Mouse (Mus musculus): ENCODE measurements around the gene Irak3. TPM values are rescaled to one million over a fixed set of nuclear protein-coding genes. Genes with fewer than 3 reads are reported as not detected.
"Not testable (repeated sequence)": the region's sequence is repeated elsewhere in the genome, so short reads cannot be mapped to it uniquely, and the experiment has no call there.

The Irak3 gene
- polyA plus RNA-seq, 1 experiment, result 24.3 TPM

GRCm38 (mm10) chr10:120113980-120114379 is 88.0 kb downstream of the Irak3 start:
- Histone ChIP-seq H3K27me3 (ENCODE audit: control insufficient read depth, insufficient read depth, low read length) (no peaks in the 10 kb centered on the region), H3K4me3 (ENCODE audit: control insufficient read depth, low read depth, low read length) (no peak overlapping the region), H3K27ac (ENCODE audit: control insufficient read depth, insufficient read depth, low read depth, low read length) (no peak overlapping the region), H3K36me3 (ENCODE audit: control insufficient read depth, insufficient read depth, low read length) (no peaks in the 10 kb centered on the region), H3K4me1 (ENCODE audit: control insufficient read depth, insufficient read depth, low read length) (no peaks in the 10 kb centered on the region)
- TF ChIP-seq CTCF (IDR thresholded peaks at IDR 0.05; ENCODE audit: control insufficient read depth, insufficient read depth, insufficient replicate concordance, low read depth, low read length), result no peak
- TF ChIP-seq POLR2A (IDR thresholded peaks at IDR 0.05; ENCODE audit: control insufficient read depth, low read depth, low read length), result no peak

- not testable (repeated sequence) for H3K27ac ChIP-seq (ENCODE audit: control insufficient read depth, insufficient read depth, low read depth, low read length); H3K36me3 ChIP-seq (ENCODE audit: control insufficient read depth, insufficient read depth, low read length); H3K4me3 ChIP-seq (ENCODE audit: control insufficient read depth, low read depth, low read length)
Measured at GRCm38 (mm10) chr10:120113482-120113881, 88.4 kb downstream of the Irak3 start.

GRCm38 (mm10) chr10:120112507-120113396 is 89.2 kb downstream of the Irak3 start, which contains the start of gene Helb:
Gene Helb (minus strand): TSS chr10:120112987.
- no peaks in the 10 kb centered on the region for H3K36me3 ChIP-seq (ENCODE audit: control insufficient read depth, insufficient read depth, low read length)
- H3K4me1 ChIP-seq (ENCODE audit: control insufficient read depth, insufficient read depth, low read length), result no peaks in the 10 kb centered on the region
- peak within 1 kb of the TSS; percentile 88 for H3K4me3 ChIP-seq (ENCODE audit: control insufficient read depth, low read depth, low read length)
- H3K27me3 ChIP-seq (ENCODE audit: control insufficient read depth, insufficient read depth, low read length), result no peaks in the 10 kb centered on the region
- H3K27ac ChIP-seq (ENCODE audit: control insufficient read depth, insufficient read depth, low read depth, low read length), result peak within 1 kb of the TSS; percentile 50; the same call in 1 of the 2 replicates
- TF ChIP-seq CTCF (IDR thresholded peaks at IDR 0.05; ENCODE audit: control insufficient read depth, insufficient read depth, insufficient replicate concordance, low read depth, low read length) (no peak), POLR2A (IDR thresholded peaks at IDR 0.05; ENCODE audit: control insufficient read depth, low read depth, low read length) (0 out of 2 replicates have a peak, but pooled peaks have one; percentile 32)

More at GRCm38 (mm10) chr10:120113482-120113881, 88.4 kb downstream of the Irak3 start:
- H3K4me1 ChIP-seq (ENCODE audit: control insufficient read depth, insufficient read depth, low read length); H3K27me3 ChIP-seq (ENCODE audit: control insufficient read depth, insufficient read depth, low read length): not testable (repeated sequence)

- Histone ChIP-seq H3K27ac (ENCODE audit: control insufficient read depth, insufficient read depth, low read depth, low read length) (no peak overlapping the region), H3K36me3 (ENCODE audit: control insufficient read depth, insufficient read depth, low read length) (no peaks in the 10 kb centered on the region), H3K4me3 (ENCODE audit: control insufficient read depth, low read depth, low read length) (no peak overlapping the region), H3K27me3 (ENCODE audit: control insufficient read depth, insufficient read depth, low read length) (no peaks in the 10 kb centered on the region), H3K4me1 (ENCODE audit: control insufficient read depth, insufficient read depth, low read length) (no peaks in the 10 kb centered on the region)
- no peak for TF ChIP-seq CTCF (IDR thresholded peaks at IDR 0.05; ENCODE audit: control insufficient read depth, insufficient read depth, insufficient replicate concordance, low read depth, low read length)
- TF ChIP-seq POLR2A (IDR thresholded peaks at IDR 0.05; ENCODE audit: control insufficient read depth, low read depth, low read length), result no peak
Measured at GRCm38 (mm10) chr10:120111691-120112319, 90.1 kb downstream of the Irak3 start.

- H3K4me3 ChIP-seq (ENCODE audit: control insufficient read depth, low read depth, low read length), result no peak overlapping the region
- no peak overlapping the region for H3K27ac ChIP-seq (ENCODE audit: control insufficient read depth, insufficient read depth, low read depth, low read length)
- H3K4me1 ChIP-seq (ENCODE audit: control insufficient read depth, insufficient read depth, low read length), result no peaks in the 10 kb centered on the region
- TF ChIP-seq POLR2A (IDR thresholded peaks at IDR 0.05; ENCODE audit: control insufficient read depth, low read depth, low read length) (no peak), CTCF (IDR thresholded peaks at IDR 0.05; ENCODE audit: control insufficient read depth, insufficient read depth, insufficient replicate concordance, low read depth, low read length) (no peak)
- no peaks in the 10 kb centered on the region for H3K36me3 ChIP-seq (ENCODE audit: control insufficient read depth, insufficient read depth, low read length)
- H3K27me3 ChIP-seq (ENCODE audit: control insufficient read depth, insufficient read depth, low read length), result no peaks in the 10 kb centered on the region
Measured at GRCm38 (mm10) chr10:120100806-120101205, 101.1 kb downstream of the Irak3 start.

DNA sequence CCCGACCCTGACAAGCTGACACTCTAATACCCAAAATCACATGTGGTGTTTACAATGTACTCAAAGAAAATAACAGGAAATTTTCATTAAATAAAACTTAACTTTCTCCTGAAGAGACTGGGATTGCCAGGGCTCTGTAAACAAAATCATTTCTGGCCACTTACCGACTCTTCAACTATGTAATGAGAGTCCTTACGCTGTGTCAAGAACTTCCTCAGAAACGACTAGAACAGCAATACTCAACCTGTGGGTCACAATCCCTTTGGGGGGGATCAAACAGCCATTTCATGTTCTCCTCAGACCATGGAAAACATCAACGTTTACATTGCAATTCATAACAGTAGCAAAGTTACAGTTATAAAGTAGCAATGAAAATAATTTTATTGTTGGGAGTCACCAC is 104.4 kb downstream of the Irak3 start:
- no peak for TF ChIP-seq POLR2A (IDR thresholded peaks at IDR 0.05; ENCODE audit: control insufficient read depth, low read depth, low read length)
- H3K36me3 ChIP-seq (ENCODE audit: control insufficient read depth, insufficient read depth, low read length), result no peaks in the 10 kb centered on the region
- no peaks in the 10 kb centered on the region for H3K27me3 ChIP-seq (ENCODE audit: control insufficient read depth, insufficient read depth, low read length)
- H3K4me1 ChIP-seq (ENCODE audit: control insufficient read depth, insufficient read depth, low read length), result no peaks in the 10 kb centered on the region
- H3K4me3 ChIP-seq (ENCODE audit: control insufficient read depth, low read depth, low read length), result no peak overlapping the region
- no peak overlapping the region for H3K27ac ChIP-seq (ENCODE audit: control insufficient read depth, insufficient read depth, low read depth, low read length)

DNA sequence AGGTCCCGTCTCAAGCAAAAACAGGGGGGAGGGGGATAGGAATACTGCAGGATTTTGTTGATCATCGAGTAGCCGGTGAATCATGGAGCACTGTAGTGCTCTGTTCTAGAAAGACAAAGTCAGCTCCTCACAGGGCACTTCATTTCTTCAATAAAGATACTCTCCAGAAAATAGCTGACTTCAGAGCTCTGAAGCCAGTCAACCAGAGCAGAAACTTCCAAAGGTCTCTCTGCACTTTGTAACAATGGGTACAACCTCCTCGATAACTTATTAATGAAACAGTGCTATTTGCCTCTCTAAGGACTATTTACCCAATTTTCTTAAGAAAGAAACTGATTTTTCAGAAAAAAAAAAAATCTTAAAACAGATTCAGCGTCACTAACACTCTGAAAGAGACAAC is 106.2 kb downstream of the Irak3 start:
- Histone ChIP-seq H3K27ac (ENCODE audit: control insufficient read depth, insufficient read depth, low read depth, low read length) (no peak overlapping the region), H3K4me3 (ENCODE audit: control insufficient read depth, low read depth, low read length) (no peak overlapping the region), H3K4me1 (ENCODE audit: control insufficient read depth, insufficient read depth, low read length) (no peaks in the 10 kb centered on the region), H3K27me3 (ENCODE audit: control insufficient read depth, insufficient read depth, low read length) (no peaks in the 10 kb centered on the region), H3K36me3 (ENCODE audit: control insufficient read depth, insufficient read depth, low read length) (no peaks in the 10 kb centered on the region)
- no peak for TF ChIP-seq POLR2A (IDR thresholded peaks at IDR 0.05; ENCODE audit: control insufficient read depth, low read depth, low read length)
- no peak for TF ChIP-seq CTCF (IDR thresholded peaks at IDR 0.05; ENCODE audit: control insufficient read depth, insufficient read depth, insufficient replicate concordance, low read depth, low read length)
